Mouse (Mus musculus) kidney, postnatal 0 days (tissue): ENCODE results near the gene Vmn1r193. TPM values are rescaled to one million over a fixed set of nuclear protein-coding genes. Genes with fewer than 3 reads are reported as not detected.

Experiments
- ATAC-seq: fragments of 200-750 bp; cut with Nextera tagmentation; replicated peaks from 2 replicates; pipeline ENCODE4 v1.8.0; 2017; ENCODE audit warnings: low read depth, moderate number of reproducible peaks, moderate TSS enrichment, moderate library complexity; ENCODE audit not compliant: low FRiP score
- DNase-seq: peaks from one replicate; pipeline ENCODE4 v3.0.0-alpha.2; 2016; ENCODE audit warnings: low spot score
- H3K27ac ChIP-seq: fragments of 300-500 bp; sonication (generic); 2 replicates; pipeline ENCODE4 v1.5.1; 2014; ENCODE audit warnings: mild to moderate bottlenecking
- H3K27me3 ChIP-seq: fragments of 300-500 bp; sonication (generic); 2 replicates; pipeline ENCODE4 v1.6.1; 2014; ENCODE audit warnings: low read length, mixed read lengths; ENCODE audit not compliant: insufficient read depth
- H3K36me3 ChIP-seq: fragments of 300-500 bp; sonication (generic); 2 replicates; pipeline ENCODE4 v1.6.1; 2014; ENCODE audit warnings: low read length, mixed read lengths; ENCODE audit not compliant: insufficient read depth
- H3K4me1 ChIP-seq: fragments of 300-500 bp; sonication (generic); replicated peaks from 2 replicates; pipeline ENCODE4 v1.6.1; 2014; ENCODE audit warnings: antibody characterized with exemption, low read length, mixed read lengths; ENCODE audit not compliant: insufficient read depth
- H3K4me2 ChIP-seq: fragments of 300-500 bp; sonication (generic); 2 replicates; pipeline ENCODE4 v1.6.1; 2014; ENCODE audit warnings: mild to moderate bottlenecking, low read length, moderate library complexity, mixed read lengths
- H3K4me3 ChIP-seq: fragments of 300-500 bp; sonication (generic); replicated peaks from 2 replicates; pipeline ENCODE4 v1.5.1; 2014; ENCODE audit warnings: low read depth, low read length
- H3K9ac ChIP-seq: fragments of 300-500 bp; sonication (generic); 2 replicates; pipeline ENCODE4 v1.6.1; 2014; ENCODE audit warnings: low read depth, low read length
- H3K9me3 ChIP-seq: fragments of 300-500 bp; sonication (generic); replicated peaks from 2 replicates; pipeline ENCODE4 v1.6.1; 2016; ENCODE audit warnings: low read length, inconsistent platforms, mixed read lengths
- CTCF ChIP-seq: IDR thresholded peaks from 2 replicates; pipeline ENCODE4 v1.5.1; 2016; ENCODE audit warnings: antibody characterized with exemption, low read depth, mild to moderate bottlenecking, moderate library complexity
- WGBS: fragments of 180-500 bp; shearing (Covaris S2); extraction: QIAGEN DNeasy Blood & Tissue Kit; methylation state at CpG from one replicate; pipeline ENCODE4 v1.1.7; 2014; 5-methylcytosine and 5-hydroxymethylcytosine counted together
- microRNA-seq: library from miRNA; unstranded; fragments of <30 nt; microRNA quantifications from one replicate; pipeline ENCODE4, GENCODE M21; 2016
- polyA plus RNA-seq: library from polyadenylated mRNA; unstranded; fragments of >200 nt; fragmentation: Nextera tagmentation; extraction: Ambion mirVana; gene quantifications from 2 replicates; pipeline ENCODE4 v1.2.1, GENCODE M21; 2015

Gene Vmn1r193
- polyA plus RNA-seq, 1 experiment from 2014 or later: not detected

DNA sequence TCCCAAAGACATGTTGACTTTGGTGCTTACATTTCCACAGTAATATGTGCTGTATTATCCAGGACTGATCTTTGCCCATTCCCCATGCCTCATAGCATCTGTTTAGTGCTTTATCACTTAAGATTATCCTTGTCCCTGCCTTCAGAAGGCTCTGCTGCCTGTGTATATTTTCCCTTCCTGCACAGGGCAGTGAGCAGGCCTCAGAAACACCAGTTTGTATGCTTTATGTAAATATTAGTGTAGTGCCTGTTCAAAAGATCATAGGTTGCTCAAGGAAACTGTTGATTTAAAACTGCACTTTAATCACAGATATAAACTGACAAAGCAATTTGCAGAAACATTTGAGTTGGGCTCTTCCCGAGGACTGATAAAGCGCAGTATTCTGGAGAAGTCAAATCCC is 33.6 kb downstream of the Vmn1r193 start:
- H3K4me2 ChIP-seq: no peak overlapping the region
- no peak for DNase-seq
- no peaks in the 10 kb centered on the region for H3K9me3 ChIP-seq
- no peak overlapping the region for H3K27ac ChIP-seq
- no peak for TF ChIP-seq CTCF
- WGBS: 87% methylated on average over 2 of the region's 2 CpGs
- H3K9ac ChIP-seq: no peak overlapping the region
- ATAC-seq: no peak
- no peaks in the 10 kb centered on the region for H3K36me3 ChIP-seq
- no peaks in the 10 kb centered on the region for H3K4me1 ChIP-seq
- no peak overlapping the region for H3K4me3 ChIP-seq
- H3K27me3 ChIP-seq: no peaks in the 10 kb centered on the region

DNA sequence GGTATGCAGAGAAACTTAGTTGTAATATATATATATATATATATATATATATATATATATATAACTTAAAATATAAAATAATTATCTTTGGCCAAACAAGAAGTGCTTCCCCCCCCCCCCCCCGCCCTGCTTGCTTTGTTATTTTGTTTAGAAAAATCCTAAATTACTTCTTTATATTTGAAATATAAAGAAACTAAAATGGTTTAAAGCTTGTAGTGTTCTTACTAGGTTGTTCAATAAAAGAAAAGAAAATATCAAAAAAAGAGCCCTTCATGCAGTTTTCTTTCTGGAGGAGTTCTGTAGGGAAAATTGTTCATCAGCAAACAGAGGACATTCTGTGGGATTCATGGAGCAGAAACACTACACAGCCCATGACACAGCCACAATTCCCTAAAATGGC is 39.1 kb downstream of the Vmn1r193 start, which contains the start of gene Vmn1r191:
TSS of gene Vmn1r191 (minus strand) at position 101 of the 400 bp plus-strand sequence.
- TF ChIP-seq CTCF: no peak
- 82% methylated on average over 1 of the region's 1 CpGs for WGBS
- Histone ChIP-seq H3K9ac (no peak within 1 kb of the TSS), H3K9me3 (no peaks in the 10 kb centered on the region), H3K27me3 (no peaks in the 10 kb centered on the region), H3K4me1 (no peaks in the 10 kb centered on the region), H3K36me3 (no peaks in the 10 kb centered on the region), H3K4me3 (no peak within 1 kb of the TSS), H3K27ac (no peak within 1 kb of the TSS), H3K4me2 (no peak within 1 kb of the TSS)
- no peak for DNase-seq
- no peak for ATAC-seq

DNA sequence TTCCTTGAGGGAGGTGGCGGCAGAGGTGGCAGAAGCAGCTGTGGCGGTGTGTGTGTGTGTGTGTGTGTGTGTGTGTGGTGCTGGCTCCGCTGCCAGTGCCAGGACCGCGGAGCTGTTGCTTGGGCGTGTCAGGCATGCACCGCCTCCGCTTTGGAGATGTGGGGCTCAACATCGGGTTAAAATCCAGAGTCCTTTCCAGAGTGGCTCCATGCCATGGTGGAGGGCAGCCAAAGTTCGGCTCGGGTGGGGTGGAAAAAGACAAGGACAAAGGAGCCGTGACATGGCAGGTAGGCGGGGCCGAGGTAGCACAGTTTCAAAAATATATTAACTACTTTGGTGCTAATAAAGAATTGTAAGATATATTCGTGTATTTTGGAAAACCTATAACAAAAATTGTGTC is 54.5 kb downstream of the Vmn1r193 start:
- Histone ChIP-seq H3K36me3 (no peaks in the 10 kb centered on the region), H3K4me1 (no peaks in the 10 kb centered on the region), H3K9me3 (no peaks in the 10 kb centered on the region), H3K4me2 (no peak overlapping the region), H3K27ac (no peak overlapping the region), H3K9ac (no peak overlapping the region), H3K27me3 (no peaks in the 10 kb centered on the region), H3K4me3 (no peak overlapping the region)
- DNase-seq: no peak
- no peak for TF ChIP-seq CTCF
- ATAC-seq: no peak
- WGBS: 91% methylated on average over 15 of the region's 15 CpGs

Small RNAs within 50 kb of the gene (microRNA-seq; reads per million reads assigned to microRNA genes)
- not detected for gene Gm23282
- not detected for gene Gm25084

Other genes starting within 250 kb of the Vmn1r193 start
- gene Pom121l2, start 242.0 kb downstream of the Vmn1r193 start, polyA plus RNA-seq: not detected in 2 replicates
- 0.21 and 0.60 TPM in 2 replicates for gene Prss16, start 213.4 kb downstream of the Vmn1r193 start, polyA plus RNA-seq
- gene Hist1h2ah, start 187.6 kb downstream of the Vmn1r193 start, polyA plus RNA-seq: 4.0 and 4.5 TPM in 2 replicates
- 4.0 and 4.8 TPM in 2 replicates for gene Hist1h2bk, start 187.3 kb downstream of the Vmn1r193 start, polyA plus RNA-seq
- gene Hist1h4i, start 181.8 kb downstream of the Vmn1r193 start, polyA plus RNA-seq: 15.3 and 17.2 TPM in 2 replicates
- gene Hist1h2ag, start 180.2 kb downstream of the Vmn1r193 start, polyA plus RNA-seq: 33.8 and 48.4 TPM in 2 replicates
- gene Hist1h2bj, start 179.9 kb downstream of the Vmn1r193 start, polyA plus RNA-seq: 8.5 and 10.2 TPM in 2 replicates
- gene Vmn1r188, start 138.7 kb downstream of the Vmn1r193 start, polyA plus RNA-seq: not detected in 2 replicates
- not detected in 2 replicates for gene Vmn1r189, start 117.3 kb downstream of the Vmn1r193 start, polyA plus RNA-seq
- gene Vmn1r191, start 39.2 kb downstream of the Vmn1r193 start, polyA plus RNA-seq: not detected in 2 replicates
- not detected in 2 replicates for gene Vmn1r192, start 32.0 kb downstream of the Vmn1r193 start, polyA plus RNA-seq
- gene Vmn1r194, start 21.1 kb upstream of the Vmn1r193 start, polyA plus RNA-seq: not detected in 2 replicates
- gene Vmn1r195, start 47.4 kb upstream of the Vmn1r193 start, polyA plus RNA-seq: not detected in 2 replicates
- gene Vmn1r196, start 66.8 kb upstream of the Vmn1r193 start, polyA plus RNA-seq: not detected in 2 replicates
- gene Vmn1r197, start 101.4 kb upstream of the Vmn1r193 start, polyA plus RNA-seq: not detected in 2 replicates
- not detected in 2 replicates for gene Vmn1r198, start 127.2 kb upstream of the Vmn1r193 start, polyA plus RNA-seq
- not detected in 2 replicates for gene Vmn1r199, start 156.7 kb upstream of the Vmn1r193 start, polyA plus RNA-seq
- gene Vmn1r200, start 167.2 kb upstream of the Vmn1r193 start, polyA plus RNA-seq: not detected in 2 replicates
- gene Vmn1r201, start 248.8 kb upstream of the Vmn1r193 start, polyA plus RNA-seq: not detected in 2 replicates